Mouse (Mus musculus) mesoderm, embryonic 11.5 days (tissue): Measurements from ENCODE around the gene Klhl22.

Source experiments
- DNase-seq: peaks from one replicate; pipeline ENCODE4 v3.0.0-alpha.2; 2012; ENCODE audit warnings: low read depth, low spot score

Klhl22 gene

DNA sequence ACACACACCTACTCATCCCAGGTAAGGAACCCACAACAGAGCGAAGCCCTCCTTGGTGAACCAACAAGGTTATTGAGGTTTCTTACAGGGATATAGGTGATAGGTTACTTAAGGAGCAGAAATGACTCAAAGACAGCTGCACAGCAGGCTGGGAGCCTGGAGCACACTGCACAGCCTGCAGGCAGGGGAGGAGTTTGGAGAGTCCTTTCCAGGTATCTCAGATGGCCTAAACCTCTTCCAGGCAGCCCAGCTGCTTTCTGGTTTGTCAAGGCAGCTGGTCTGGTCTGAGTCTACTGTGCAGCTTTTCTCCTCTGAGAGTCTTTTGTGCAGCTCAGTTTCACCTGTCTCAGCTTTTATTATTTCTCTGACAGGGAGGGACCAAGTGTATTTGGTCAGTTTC, 1.7 kb upstream of the Klhl22 start:
- DNase-seq, result no peak

DNA sequence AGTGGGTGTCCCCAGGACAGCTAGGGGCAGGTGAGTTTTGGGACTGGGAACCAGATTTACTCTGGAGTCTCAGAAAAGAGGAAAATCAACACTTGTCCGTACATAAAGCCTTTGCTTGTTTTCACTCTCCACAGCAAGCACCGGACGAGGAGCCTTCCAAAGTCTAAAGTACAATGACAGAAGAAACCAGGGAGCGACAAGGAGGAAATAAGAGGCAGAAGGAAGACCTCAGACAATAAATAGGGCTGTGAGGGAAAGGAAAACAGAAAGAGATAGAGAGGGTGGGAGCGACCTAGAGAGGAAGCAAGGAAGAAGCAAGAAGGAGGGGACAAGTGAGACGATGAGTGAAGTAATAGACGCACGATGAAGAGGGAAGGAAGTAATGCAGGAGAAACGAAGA, 516 bp upstream of the Klhl22 start:
- DNase-seq, result no peak

DNA sequence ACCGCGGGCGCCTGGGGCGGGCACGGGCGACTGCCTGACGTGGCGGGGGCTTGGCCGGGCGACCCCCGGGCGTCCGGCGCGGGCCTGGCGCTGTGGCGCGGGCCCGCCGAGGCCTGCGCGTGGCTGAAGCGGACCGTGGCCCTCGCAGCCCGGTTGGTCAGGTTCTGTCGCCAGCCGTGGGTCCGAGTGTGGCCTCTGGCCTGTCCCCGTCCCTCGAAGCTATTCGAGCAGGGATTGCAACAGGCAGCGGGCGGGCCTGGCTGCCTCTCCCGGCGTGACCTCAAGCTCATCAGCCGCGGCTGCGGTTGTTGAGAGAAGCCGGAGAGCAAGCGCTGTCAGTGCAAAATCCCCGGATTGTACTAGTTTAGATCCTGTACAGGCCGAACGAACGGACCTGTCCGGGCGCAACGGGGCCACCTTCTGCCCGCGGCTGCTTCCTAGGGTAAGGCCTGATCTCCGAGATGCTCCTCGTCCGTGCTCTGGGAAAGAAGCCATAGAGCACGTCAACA, 449 bp downstream of the Klhl22 start:
- DNase-seq, result peak; percentile 35

DNA sequence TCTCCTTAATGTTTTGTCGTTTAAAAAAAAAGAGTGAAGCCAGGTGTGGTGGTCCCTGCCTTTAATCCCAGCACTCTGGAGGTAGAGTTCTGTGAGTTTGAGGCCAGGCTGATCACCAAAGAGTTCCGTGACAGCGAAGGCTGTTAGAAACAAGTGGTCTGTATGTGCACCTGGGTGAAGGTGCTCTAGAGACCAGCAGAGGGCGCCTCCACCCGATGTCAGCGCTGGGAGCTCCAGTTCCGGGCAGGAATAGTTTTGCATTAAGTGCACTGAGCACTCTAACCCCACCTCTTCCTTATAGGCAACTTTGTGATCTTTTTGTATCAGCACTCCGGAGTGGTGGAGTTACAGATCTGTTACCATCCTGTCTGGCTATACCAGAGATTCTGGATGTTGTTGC, 1.2 kb downstream of the Klhl22 start:
- DNase-seq, result peak; percentile 63

DNA sequence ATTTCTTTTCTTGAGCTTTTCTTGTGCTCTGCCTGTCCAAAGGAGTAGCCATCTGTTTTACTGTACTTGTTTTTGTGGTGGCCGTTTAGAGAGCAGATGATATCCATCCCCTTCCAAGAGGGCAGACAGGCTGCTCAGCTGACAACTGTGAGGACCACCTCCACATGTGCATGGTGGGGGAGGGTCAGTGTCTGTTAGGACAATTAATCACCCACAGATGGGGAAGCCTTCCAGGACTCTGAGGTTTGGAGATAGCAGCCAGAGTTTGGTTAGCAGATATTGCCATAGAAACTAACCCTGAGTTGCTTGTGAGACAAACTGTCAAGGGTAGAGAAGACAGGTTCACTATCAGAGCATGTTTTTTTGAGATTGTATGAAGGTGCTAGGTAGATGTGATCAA, 1.7 kb downstream of the Klhl22 start:
- DNase-seq, result peak; percentile 57

DNA sequence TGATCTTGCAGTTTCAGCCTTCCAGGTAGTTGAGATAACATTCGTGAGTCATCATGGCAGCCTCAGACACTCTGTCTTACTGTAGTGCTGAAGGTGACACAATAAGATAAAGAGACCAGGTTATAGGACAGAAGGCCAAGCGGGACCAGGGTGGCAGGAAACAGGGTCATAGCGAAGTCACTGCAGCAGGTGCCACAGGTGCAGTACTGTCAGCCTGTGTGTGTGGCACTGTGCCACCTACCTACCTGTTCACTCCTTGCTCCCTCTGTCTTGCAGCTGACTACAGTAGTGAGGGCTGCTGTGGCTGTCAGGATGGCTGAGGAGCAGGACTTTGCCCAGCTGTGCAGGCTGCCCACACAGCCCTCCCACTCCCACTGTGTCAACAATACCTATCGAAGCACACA, 4.7 kb downstream of the Klhl22 start:
- no peak for DNase-seq

DNA sequence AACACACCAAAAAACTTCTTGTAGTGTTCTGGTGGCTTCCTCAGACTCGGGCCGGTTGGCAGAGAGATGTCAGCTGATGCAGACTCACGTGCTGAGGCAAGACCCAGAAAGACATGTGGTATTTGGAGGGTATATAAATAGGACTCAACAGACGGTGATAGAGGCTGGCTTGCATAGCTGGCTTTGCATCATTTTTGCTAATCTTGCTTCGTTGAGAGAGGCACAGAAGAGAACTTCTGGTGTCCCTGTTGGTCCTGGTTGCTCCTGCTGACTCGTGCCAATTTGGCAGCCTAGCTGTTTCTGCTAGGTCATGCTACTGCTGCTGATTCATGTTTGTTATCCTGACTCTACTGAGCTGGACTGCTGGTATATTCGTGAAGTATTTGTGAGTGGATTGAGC, 9.4 kb downstream of the Klhl22 start:
- no peak for DNase-seq

DNA sequence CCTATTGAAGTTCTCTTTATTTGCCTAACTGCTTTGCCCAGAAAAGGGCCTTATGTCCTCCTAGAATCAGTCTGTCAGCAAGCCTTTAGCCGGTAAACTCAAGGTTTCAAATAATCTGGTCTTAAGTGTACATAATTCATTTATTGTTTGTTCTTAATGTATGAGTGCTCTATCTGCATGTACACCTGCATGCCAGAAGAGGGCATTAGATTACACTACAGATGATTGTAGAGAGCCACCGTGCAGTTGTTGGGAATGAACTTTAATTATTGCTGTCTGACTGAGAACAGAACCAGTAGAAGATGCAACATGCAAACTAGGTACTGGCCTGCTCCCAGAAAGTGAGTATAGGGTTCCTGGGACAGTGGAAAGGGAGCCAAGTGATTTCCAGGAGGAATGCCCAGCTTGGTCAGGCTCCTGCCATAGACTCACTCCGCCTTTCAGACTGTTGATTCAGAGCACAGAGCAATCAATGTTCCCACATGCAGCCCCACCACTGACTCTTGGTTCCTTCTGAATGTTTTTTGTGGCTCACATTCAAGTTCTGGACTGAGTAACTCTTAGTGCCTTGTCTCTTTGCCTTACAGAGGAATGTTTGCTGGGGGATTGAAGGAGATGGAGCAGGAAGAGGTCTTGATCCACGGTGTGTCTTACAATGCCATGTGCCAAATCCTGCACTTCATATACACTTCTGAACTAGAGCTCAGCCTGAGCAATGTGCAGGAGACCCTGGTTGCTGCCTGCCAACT, 11.9 kb downstream of the Klhl22 start:
- DNase-seq, result no peak

DNA sequence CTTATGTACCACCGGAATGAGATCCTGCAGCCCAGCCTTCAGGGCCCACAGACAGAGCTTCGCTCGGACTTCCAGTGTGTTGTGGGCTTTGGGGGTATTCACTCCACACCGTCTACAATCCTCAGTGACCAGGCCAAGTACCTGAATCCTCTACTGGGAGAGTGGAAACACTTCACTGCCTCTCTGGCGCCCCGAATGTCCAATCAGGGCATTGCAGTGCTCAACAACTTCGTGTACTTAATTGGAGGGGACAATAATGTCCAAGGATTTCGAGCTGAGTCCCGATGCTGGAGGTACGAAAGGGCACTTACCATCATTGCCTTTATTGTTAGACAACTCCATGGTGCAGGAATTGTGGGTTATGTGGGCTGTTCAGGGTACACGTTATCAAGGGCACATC, 17.4 kb downstream of the Klhl22 start:
- DNase-seq, result no peak

DNA sequence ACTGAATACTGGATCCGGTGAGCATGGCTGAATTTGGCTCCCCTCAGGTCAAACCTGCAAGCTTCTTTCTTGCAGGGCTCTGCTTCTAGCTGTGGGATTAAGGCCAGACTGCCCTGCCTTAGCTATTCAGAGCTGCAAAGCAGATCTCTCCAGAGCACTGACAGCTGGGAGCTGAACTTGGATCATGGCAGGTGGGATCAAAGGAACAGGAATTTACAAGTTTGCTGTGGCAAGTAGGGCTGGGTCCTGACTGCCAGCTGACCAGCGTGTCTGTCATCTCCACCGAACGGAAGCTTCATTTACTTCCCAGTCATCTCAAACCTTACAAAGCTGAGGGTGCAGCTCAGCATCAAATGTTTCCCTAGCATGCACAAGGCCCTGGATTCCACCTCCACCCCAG, 18.8 kb downstream of the Klhl22 start:
- DNase-seq, result no peak

DNA sequence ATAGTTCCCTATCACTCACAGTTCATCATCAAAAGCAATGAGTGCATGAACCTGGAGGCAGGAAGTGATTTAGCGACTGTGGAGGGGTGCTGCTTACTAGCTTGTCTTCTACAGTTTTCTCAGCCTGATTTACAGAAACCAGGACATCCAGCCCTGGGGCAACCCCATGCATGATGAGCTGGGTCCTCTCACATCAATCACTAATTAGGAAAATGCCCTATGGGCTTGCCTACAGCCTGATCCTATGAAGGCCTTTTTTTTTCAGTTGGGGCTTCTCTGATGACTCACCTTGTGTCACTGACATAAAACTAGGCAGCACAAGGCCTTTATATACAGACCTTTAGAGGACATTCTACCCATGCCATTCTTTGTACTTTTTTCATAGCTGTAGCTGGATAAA, 20.3 kb downstream of the Klhl22 start:
- DNase-seq, result no peak

DNA sequence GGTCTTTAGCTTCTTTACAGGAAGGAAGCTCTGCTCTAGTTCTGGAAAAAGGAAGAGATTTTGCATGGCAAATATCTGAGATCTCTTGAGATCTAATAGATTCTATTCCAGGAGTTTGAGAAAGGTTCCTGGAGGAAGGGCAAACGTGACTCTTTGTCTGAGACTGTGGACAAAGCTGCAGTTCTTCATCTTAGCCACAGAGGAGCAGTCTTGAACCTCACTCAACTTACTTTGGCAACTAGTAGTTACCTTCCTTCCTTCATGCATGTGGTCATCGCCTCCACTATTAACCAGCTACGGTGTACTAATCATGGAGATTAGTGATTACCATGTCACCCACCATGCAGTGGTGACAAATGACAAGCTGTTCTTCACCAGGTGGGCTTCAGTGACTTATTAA, 25.9 kb downstream of the Klhl22 start:
- DNase-seq, result no peak

DNA sequence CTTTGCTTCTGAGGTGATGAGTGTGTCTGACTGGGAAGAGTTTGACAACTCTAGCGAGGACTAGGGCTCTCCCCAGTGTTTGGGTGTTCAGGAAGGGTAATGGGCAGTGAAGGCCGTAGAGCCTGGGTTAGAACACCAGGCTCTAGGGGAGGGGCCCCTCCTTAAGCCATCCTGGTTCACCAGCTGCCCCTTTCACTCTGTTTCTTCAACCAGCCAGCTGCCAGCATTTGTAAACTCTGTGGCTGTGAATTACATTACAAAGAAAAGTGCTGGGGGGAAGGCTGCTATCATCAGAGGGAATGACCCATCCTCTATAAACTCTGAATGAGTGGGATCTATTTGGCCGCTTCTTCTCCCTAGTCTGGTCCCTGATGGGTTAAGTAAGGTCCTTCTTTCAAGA, 33.3 kb downstream of the Klhl22 start:
- DNase-seq, result no peak

DNA sequence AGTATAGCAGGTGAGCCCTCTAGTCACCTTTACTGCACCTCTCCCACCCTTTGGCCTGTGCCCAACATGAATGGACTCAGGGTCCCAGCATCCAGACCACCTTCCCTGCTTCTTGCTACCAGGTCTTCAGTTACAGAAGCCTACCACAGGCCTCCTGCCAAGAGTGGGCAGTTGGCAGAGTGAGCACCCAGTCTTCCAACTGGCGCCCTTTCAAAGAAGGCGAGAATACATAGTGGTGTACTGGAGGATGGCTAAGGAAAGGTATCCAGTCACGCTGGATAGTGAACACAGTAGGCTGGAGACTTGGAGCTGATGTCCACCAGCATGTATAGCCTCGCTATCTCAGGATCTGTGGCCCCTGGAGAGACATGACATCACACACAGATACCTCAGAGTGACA, 34.6 kb downstream of the Klhl22 start:
- no peak for DNase-seq

DNA sequence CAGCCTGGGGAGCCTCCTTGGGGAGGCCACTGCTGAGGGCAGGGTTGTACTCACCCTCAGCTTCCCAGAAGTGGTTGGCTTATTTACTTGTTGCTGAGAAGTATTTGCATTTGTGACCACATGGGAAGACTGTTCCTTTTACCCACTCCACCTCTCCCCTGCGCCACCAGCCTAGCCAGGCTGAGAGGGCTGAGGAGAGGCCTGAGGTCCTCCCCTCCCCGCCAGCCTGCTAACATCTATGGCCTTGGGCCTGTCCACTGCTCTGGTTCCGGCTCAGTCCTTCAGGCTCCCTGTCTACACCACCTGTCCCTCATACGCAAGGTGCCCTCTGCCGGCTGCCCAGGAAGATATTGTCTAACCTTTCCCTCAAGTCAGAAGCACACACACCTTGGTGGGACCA, 36.2 kb downstream of the Klhl22 start:
- DNase-seq, result no peak

DNA sequence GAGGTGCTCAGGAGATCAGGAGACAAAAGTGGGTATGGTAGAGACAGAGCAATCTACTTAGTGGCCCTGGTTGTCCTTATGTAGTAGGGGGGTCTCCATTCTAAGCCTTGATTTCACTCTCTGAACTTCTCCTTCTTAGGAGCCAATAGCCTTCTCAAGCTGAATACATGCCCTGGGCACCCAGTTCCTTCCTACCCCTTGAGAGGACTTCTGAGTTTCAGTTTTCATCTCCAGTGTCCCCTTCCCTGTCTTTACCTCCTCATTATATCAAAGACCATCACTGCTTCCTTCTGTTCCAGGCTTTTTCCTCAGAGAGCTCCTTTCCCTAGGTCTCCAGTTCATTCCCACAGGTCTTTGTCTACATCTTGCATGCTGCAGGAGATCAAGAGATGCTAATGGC, 37.1 kb downstream of the Klhl22 start:
- no peak for DNase-seq

DNA sequence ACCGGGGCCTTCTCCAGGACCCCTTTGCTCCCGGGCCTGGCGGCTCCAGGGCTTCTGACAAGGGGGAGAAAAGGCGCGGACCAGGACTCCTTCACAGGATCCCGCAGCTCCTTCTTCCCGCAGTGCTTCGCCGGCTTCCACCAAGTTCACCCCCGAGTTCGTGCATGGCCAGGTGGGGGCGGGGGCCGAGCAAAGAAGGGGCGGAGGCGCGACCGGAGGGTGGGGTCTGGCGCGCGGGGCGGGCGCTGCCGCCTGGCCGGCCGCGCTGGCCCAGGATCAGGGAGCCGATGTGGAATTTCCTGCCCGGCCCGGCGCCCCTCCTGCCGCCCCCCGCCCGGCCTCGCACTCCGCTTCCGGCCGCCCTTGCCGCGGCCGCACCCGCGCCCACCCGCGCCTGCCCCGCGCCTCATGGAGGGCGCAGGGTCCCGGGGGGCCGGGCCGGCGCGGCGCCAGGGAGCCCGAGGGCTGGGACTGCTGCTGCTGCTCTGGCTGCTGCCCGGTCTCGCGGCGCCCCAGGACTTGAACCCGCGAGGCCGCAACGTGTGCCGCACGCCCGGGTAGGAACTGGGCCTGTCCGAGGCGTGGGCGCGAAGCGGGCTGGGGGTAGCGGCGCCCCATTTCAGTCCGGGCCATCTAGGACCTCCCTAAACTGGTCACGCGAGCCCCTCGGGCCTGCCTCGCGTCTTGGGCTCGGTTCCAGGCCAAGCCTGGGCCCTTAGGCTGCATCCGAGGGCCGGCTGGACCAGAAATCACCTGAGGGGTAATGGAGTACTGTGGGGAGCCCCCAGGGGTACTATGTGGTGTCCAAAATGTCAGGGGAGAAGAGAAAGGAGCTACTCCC, 37.8 kb downstream of the Klhl22 start, which contains the start of gene Scarf2:
Scarf2 (plus strand) TSS at position 312 of the 841 bp plus-strand sequence.
- no peak for DNase-seq

DNA sequence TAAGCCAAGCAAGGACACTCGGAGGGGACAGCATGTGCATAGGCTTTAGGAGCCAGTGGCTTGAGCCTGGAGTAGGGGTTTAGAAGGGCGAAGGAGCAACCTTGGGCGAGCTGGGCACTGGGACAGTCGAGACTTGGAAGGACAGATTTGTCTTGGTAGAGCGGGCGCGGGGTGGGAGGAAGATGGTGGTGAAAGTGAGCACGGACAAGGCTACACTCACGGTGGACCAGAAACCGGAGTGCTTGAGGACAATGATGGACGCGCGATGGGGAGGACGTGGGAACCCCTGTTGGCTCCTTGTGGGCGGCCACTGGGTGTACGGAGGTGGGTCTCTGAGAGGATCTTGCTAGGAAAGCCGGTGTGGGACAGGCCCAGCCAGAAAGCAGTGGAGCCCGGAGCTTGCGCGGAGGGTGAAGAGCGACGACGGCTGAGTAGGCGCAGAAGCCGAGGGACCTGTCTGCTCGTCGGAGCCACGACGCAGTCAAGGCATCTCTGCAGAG, 38.4 kb downstream of the Klhl22 start:
- DNase-seq, result no peak

DNA sequence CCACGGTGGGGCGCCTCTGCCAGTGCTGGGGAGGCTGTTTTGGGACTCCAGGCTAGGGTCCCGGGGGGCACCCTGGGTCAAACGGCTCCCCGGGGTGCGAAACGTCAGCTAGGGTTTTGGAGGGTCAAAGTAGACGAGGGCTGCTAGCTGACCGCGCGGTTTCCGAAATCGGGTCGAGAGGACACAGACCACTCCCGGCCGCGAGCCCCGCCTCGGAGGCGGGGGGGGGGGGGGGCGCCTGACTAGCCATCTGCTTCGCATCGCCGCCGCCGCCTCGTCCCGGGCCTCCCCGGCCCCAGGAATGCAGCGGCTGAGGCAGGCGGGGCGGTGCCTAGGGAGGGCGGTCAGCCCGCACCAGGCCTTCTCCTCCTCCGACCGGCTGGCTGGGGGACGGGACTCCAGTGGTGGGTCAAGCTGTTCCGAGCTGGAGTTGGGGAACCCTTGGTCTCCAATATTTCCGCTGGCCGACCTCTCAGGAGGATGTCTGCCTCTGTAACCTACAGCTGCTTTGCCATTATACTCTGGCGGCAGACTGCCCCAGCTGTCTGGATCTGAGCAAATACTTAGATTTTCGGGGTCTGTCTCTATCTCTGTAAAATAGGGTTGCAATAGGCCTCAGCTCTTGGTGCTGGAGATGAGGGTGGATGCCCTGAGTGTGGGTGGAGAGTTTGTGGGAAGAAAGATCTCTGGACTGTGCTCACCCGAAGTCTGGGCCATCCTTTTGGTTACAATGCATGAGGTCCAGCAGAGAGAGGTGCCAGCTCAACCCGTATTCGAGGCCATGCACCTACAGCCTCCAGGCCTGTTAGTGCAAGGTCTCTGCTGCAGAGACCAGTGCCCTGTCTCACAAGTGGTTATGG, 39.1 kb downstream of the Klhl22 start:
- no peak for DNase-seq

DNA sequence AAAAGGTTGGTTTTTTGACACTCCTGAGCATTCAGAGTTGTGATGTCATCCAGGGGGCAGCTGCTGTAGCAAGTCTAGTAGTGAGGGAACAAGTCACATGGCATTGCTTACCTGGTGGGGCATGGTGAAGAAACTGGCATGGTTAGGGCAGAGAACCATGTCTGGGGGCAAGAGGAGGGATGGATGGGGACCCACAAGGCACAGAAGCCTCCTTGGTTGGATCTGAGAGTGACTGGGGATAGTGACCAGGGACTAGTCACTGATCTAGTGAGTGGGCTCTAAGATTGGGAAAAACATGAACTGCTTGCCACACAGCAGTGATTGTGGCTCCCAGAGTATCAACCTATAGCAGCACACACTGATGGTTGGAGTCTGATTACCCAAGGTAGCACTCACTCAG, 40.2 kb downstream of the Klhl22 start:
- no peak for DNase-seq

DNA sequence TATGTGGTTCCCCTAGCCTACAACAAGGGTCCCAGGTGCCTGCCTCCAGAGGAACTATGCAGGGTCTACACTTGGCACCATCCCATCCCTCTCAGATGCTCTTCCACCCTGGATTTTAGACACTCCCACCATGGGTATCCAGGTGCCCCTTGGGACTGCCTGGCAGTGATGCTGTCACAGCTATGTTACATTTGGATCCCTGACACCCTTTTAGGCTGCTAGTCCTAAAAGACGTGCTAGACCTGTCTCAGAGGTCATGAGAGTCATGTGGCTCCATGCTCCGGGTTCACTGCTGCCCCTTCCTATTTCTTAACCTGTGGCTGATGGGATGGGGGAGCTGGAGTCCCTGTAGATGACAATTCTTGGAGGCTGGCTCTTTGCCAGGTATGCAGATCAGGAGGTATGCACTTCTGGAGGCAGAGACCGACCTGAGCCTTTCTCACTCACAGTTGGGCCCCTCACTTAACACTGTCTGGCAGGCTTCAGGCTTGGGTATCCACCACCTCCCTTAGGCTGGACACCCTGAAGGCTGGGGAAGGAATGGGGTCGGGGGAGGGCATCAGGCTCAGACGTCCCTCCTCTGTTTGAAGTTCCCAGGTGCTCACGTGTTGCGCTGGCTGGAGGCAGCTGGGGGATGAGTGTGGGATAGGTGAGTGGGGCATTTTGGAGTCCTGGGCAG, 42.5 kb downstream of the Klhl22 start:
- DNase-seq, result no peak
